In genomic region chr5:31294964-31295605, GRCm38 (mm10) we compare ENCODE assay signal across 7 mouse cellular contexts. TPM values are rescaled to one million over a fixed set of nuclear protein-coding genes. Genes with fewer than 3 reads are reported as not detected.
A peak's percentile ranks its signal among the peaks of the same experiment; 100 is the strongest.
DNase-seq lines count a peak whose midpoint lies in the region; ATAC-seq and TF ChIP-seq lines count a peak whose summit lies in the region.

No protein-coding gene starts in this region.

- H3K9me3 ChIP-seq in lung, embryonic 16.5 days (ENCODE audit: control insufficient read depth, low read length): no peaks in the 10 kb centered on the region
- no peaks in the 10 kb centered on the region for H3K9me3 ChIP-seq in heart, postnatal 0 days (replicated peaks; ENCODE audit: control insufficient read depth, low read length)
- H3K9me3 ChIP-seq in liver, postnatal 0 days (ENCODE audit: low read length): no peaks in the 10 kb centered on the region

- peaks cover 13% of the 10 kb centered on the region for H3K4me1 ChIP-seq in lung, embryonic 16.5 days (replicated peaks; ENCODE audit: control insufficient read depth, insufficient read depth, low read length)
- no peaks in the 10 kb centered on the region; the same call in 1 of the 2 replicates for H3K4me1 ChIP-seq in heart, postnatal 0 days (ENCODE audit: control insufficient read depth, insufficient read depth)
- peaks cover 17% of the 10 kb centered on the region for H3K4me1 ChIP-seq in liver, postnatal 0 days (ENCODE audit: insufficient read depth)

- TF ChIP-seq CTCF in heart, postnatal 0 days (IDR thresholded peaks at IDR 0.05; ENCODE audit: low read depth): no peak
- TF ChIP-seq CTCF in liver, postnatal 0 days (IDR thresholded peaks at IDR 0.05; ENCODE audit: low read depth): no peak

- no peak for DNase-seq in lung, postnatal 10 days
- peak; percentile 44 for DNase-seq in cerebellum, adult 9-11 months
- no peak for DNase-seq in heart, postnatal 0 days (ENCODE audit: low spot score)
- DNase-seq in liver, postnatal 0 days: peak; percentile 20
- DNase-seq in right cerebral cortex, postnatal 36 days (ENCODE audit: low spot score in 2 of 2): no peak

- 3% methylated on average over 29 of the region's 29 CpGs for WGBS in lung, embryonic 16.5 days
- WGBS in heart, postnatal 0 days: 10% methylated on average over 27 of the region's 29 CpGs
- 17% methylated on average over 27 of the region's 29 CpGs for WGBS in liver, postnatal 0 days (ENCODE audit: insufficient replicate concordance)

- H3K4me3 ChIP-seq in lung, embryonic 16.5 days (ENCODE audit: low read length): peak overlapping the region; percentile 79
- H3K4me3 ChIP-seq in heart, postnatal 0 days (ENCODE audit: low read depth, low read length): peak overlapping the region; percentile 67
- H3K4me3 ChIP-seq in liver, postnatal 0 days (ENCODE audit: low read depth, low read length): peak overlapping the region; percentile 60

- no peak for TF ChIP-seq EP300 in heart, postnatal 0 days (IDR thresholded peaks at IDR 0.05; ENCODE audit: low read depth)
- TF ChIP-seq EP300 in liver, postnatal 0 days (IDR thresholded peaks at IDR 0.05; ENCODE audit: low read depth): no peak

- H3K36me3 ChIP-seq in lung, embryonic 16.5 days (ENCODE audit: control insufficient read depth, insufficient read depth, low read length): no peaks in the 10 kb centered on the region
- no peaks in the 10 kb centered on the region for H3K36me3 ChIP-seq in heart, postnatal 0 days (replicated peaks; ENCODE audit: control insufficient read depth, insufficient read depth, low read length)
- no peaks in the 10 kb centered on the region for H3K36me3 ChIP-seq in liver, postnatal 0 days (replicated peaks; ENCODE audit: insufficient read depth, low read length)

- no peak for ATAC-seq in lung, embryonic 16.5 days (ENCODE audit: low read depth)
- ATAC-seq in heart, postnatal 0 days (ENCODE audit: insufficient read depth, low read depth): no peak
- ATAC-seq in liver, postnatal 0 days: no peak
- ATAC-seq in activated CD4-positive, CD25-positive, alpha-beta regulatory T cell, adult 4 months: no peak

- no peaks in the 10 kb centered on the region; the same call in 1 of the 2 replicates for H3K27me3 ChIP-seq in lung, embryonic 16.5 days (ENCODE audit: control insufficient read depth, insufficient read depth, low read depth, low read length)
- no peaks in the 10 kb centered on the region for H3K27me3 ChIP-seq in heart, postnatal 0 days (ENCODE audit: control insufficient read depth, insufficient read depth, low read length)
- peaks cover 4% of the 10 kb centered on the region; the same call in 1 of the 2 replicates for H3K27me3 ChIP-seq in liver, postnatal 0 days (ENCODE audit: insufficient read depth, low read length)

- H3K4me2 ChIP-seq in lung, embryonic 16.5 days (ENCODE audit: low read depth, low read length): peak overlapping the region; percentile 96
- H3K4me2 ChIP-seq in heart, postnatal 0 days (ENCODE audit: low read depth, low read length): peak overlapping the region; percentile 100
- peak overlapping the region; percentile 88 for H3K4me2 ChIP-seq in liver, postnatal 0 days (ENCODE audit: low read depth, low read length)

- peak overlapping the region; percentile 27; the same call in 1 of the 2 replicates for H3K27ac ChIP-seq in lung, embryonic 16.5 days (ENCODE audit: low read length)
- no peak overlapping the region for H3K27ac ChIP-seq in heart, postnatal 0 days (ENCODE audit: low read depth)
- H3K27ac ChIP-seq in liver, postnatal 0 days (ENCODE audit: low read depth): 0 out of 2 replicates have a peak overlapping the region, but pooled peaks have one; percentile 3

- H3K9ac ChIP-seq in lung, embryonic 16.5 days (ENCODE audit: low read length): peak overlapping the region; percentile 88
- peak overlapping the region; percentile 64 for H3K9ac ChIP-seq in heart, postnatal 0 days (replicated peaks; ENCODE audit: low read depth, low read length)
- H3K9ac ChIP-seq in liver, postnatal 0 days (replicated peaks): peak overlapping the region; percentile 68

RNA-seq across cellular contexts. Expression of gene Fndc4, which starts 0.8 kb away (rescaled TPM):
- 28.7 and 34.5 TPM in 2 replicates for polyA plus RNA-seq in lung, embryonic 16.5 days (2015; fragmentation: Nextera tagmentation; extraction: Ambion mirVana)
- 21.2 and 27.4 TPM in 2 replicates for total RNA-seq in heart, postnatal 0 days (2014; rRNA removed; ENCODE audit: low replicate concordance)
- 5.4 and 6.2 TPM in 2 replicates for polyA plus RNA-seq in heart, postnatal 0 days (2015; fragmentation: Nextera tagmentation; extraction: Ambion mirVana)
- 4.4 and 5.4 TPM in 2 replicates for polyA plus RNA-seq in liver, postnatal 0 days (2015; fragmentation: Nextera tagmentation; extraction: Ambion mirVana)
- polyA plus RNA-seq in activated CD4-positive, CD25-positive, alpha-beta regulatory T cell, adult 4 months (2017; shearing (Covaris generic)): not detected

RNA-seq across cellular contexts. Expression of gene Gckr, which starts 2.2 kb away (rescaled TPM):
- 0.38 and 1.0 TPM in 2 replicates for polyA plus RNA-seq in lung, embryonic 16.5 days (2015; fragmentation: Nextera tagmentation; extraction: Ambion mirVana)
- 0.12 TPM in 1 of 2 replicates, not detected in the other for total RNA-seq in heart, postnatal 0 days (2014; rRNA removed; ENCODE audit: low replicate concordance)
- polyA plus RNA-seq in heart, postnatal 0 days (2015; fragmentation: Nextera tagmentation; extraction: Ambion mirVana): 0.04 TPM in 1 of 2 replicates, not detected in the other
- 53.7 and 63.1 TPM in 2 replicates for polyA plus RNA-seq in liver, postnatal 0 days (2015; fragmentation: Nextera tagmentation; extraction: Ambion mirVana)
- polyA plus RNA-seq in activated CD4-positive, CD25-positive, alpha-beta regulatory T cell, adult 4 months (2017; shearing (Covaris generic)): not detected

RNA-seq across cellular contexts. Expression of gene Ift172, which starts 4.2 kb away (rescaled TPM):
- 41.6 and 44.3 TPM in 2 replicates for polyA plus RNA-seq in lung, embryonic 16.5 days (2015; fragmentation: Nextera tagmentation; extraction: Ambion mirVana)
- total RNA-seq in heart, postnatal 0 days (2014; rRNA removed; ENCODE audit: low replicate concordance): 30.3 and 40.9 TPM in 2 replicates
- 14.6 and 16.5 TPM in 2 replicates for polyA plus RNA-seq in heart, postnatal 0 days (2015; fragmentation: Nextera tagmentation; extraction: Ambion mirVana)
- 2.3 and 2.7 TPM in 2 replicates for polyA plus RNA-seq in liver, postnatal 0 days (2015; fragmentation: Nextera tagmentation; extraction: Ambion mirVana)
- 1 to 10 TPM; 2.6 to 7.2 TPM for polyA plus RNA-seq in activated CD4-positive, CD25-positive, alpha-beta regulatory T cell, adult 4 months (2017; shearing (Covaris generic))

RNA-seq across cellular contexts. Expression of gene Krtcap3, which starts 43.6 kb away (rescaled TPM):
- 38.9 and 40.8 TPM in 2 replicates for polyA plus RNA-seq in lung, embryonic 16.5 days (2015; fragmentation: Nextera tagmentation; extraction: Ambion mirVana)
- total RNA-seq in heart, postnatal 0 days (2014; rRNA removed; ENCODE audit: low replicate concordance): 2.0 and 2.6 TPM in 2 replicates
- polyA plus RNA-seq in heart, postnatal 0 days (2015; fragmentation: Nextera tagmentation; extraction: Ambion mirVana): 1.7 and 2.7 TPM in 2 replicates
- polyA plus RNA-seq in liver, postnatal 0 days (2015; fragmentation: Nextera tagmentation; extraction: Ambion mirVana): 6.5 and 7.5 TPM in 2 replicates
- polyA plus RNA-seq in activated CD4-positive, CD25-positive, alpha-beta regulatory T cell, adult 4 months (2017; shearing (Covaris generic)): 10 to 100 TPM; 26.6 to 35.5 TPM

RNA-seq across cellular contexts. Expression of gene Gm9970, which starts 54.1 kb away (rescaled TPM):
- polyA plus RNA-seq in lung, embryonic 16.5 days (2015; fragmentation: Nextera tagmentation; extraction: Ambion mirVana): 0.57 and 0.60 TPM in 2 replicates
- total RNA-seq in heart, postnatal 0 days (2014; rRNA removed; ENCODE audit: low replicate concordance): not detected in 2 replicates
- polyA plus RNA-seq in heart, postnatal 0 days (2015; fragmentation: Nextera tagmentation; extraction: Ambion mirVana): 0.70 and 1.1 TPM in 2 replicates
- polyA plus RNA-seq in liver, postnatal 0 days (2015; fragmentation: Nextera tagmentation; extraction: Ambion mirVana): 0.28 TPM in 1 of 2 replicates, not detected in the other
- not detected for polyA plus RNA-seq in activated CD4-positive, CD25-positive, alpha-beta regulatory T cell, adult 4 months (2017; shearing (Covaris generic))

Comparison
In these comparisons a context has a peak if more than half of its experiments do, and no peak if none do; other contexts are left out.
1. DNase-seq: peak in cerebellum, adult 9-11 months (single experiment) and liver, postnatal 0 days (single experiment); none in lung, postnatal 10 days (single experiment), heart, postnatal 0 days (single experiment) and right cerebral cortex, postnatal 36 days (0 of 2).
2. RNA of gene Gckr, which starts 2.2 kb away (polyA plus RNA-seq): 53.7 to 63.1 TPM in liver, postnatal 0 days; 0.38 to 1.0 TPM in lung, embryonic 16.5 days, not detected in activated CD4-positive, CD25-positive, alpha-beta regulatory T cell, adult 4 months and 0.04 TPM in heart, postnatal 0 days; every median in the first group is over 10 times any median in the second.
3. Peak in every context shown above with its lines, with median percentiles within 50 percentile points of each other: H3K4me2 ChIP-seq, H3K4me3 ChIP-seq and H3K9ac ChIP-seq.